Mouse (Mus musculus) forebrain, embryonic 11.5 days (tissue): ENCODE measurements around the gene Tmem39b. TPM values are rescaled to one million over a fixed set of nuclear protein-coding genes. Genes with fewer than 3 reads are reported as not detected.
A peak's percentile ranks its signal among the peaks of the same experiment; 100 is the strongest.

Source experiments
- ATAC-seq: fragments of 200-750 bp; cut with Nextera tagmentation; replicated peaks from 2 replicates; pipeline ENCODE4 v1.8.0; 2017; ENCODE audit warnings: moderate TSS enrichment; ENCODE audit not compliant: low FRiP score
- DNase-seq: peaks from one replicate; pipeline ENCODE4 v3.0.0-alpha.2; 2017; ENCODE audit warnings: low spot score
- H3K27ac ChIP-seq: fragments of 300-500 bp; sonication (generic); 2 replicates; pipeline ENCODE4 v1.5.1; 2014; ENCODE audit warnings: low read depth, low read length
- H3K27me3 ChIP-seq: fragments of 300-500 bp; sonication (generic); 2 replicates; pipeline ENCODE4 v1.6.1; 2014; ENCODE audit warnings: mild to moderate bottlenecking, low read length, mixed read lengths; ENCODE audit not compliant: control insufficient read depth, insufficient read depth
- H3K36me3 ChIP-seq: fragments of 300-500 bp; sonication (generic); 2 replicates; pipeline ENCODE4 v1.6.1; 2014; ENCODE audit warnings: mild to moderate bottlenecking, low read length, moderate library complexity, mixed read lengths; ENCODE audit not compliant: control insufficient read depth, insufficient read depth
- H3K4me1 ChIP-seq: fragments of 300-500 bp; sonication (generic); replicated peaks from 2 replicates; pipeline ENCODE4 v1.6.1; 2014; ENCODE audit warnings: low read length, mixed read lengths; ENCODE audit not compliant: control insufficient read depth, insufficient read depth
- H3K4me2 ChIP-seq: fragments of 300-500 bp; sonication (generic); 2 replicates; pipeline ENCODE4 v1.6.1; 2014; ENCODE audit warnings: low read depth, mild to moderate bottlenecking, low read length, moderate library complexity, mixed read lengths; ENCODE audit not compliant: severe bottlenecking
- H3K4me3 ChIP-seq: fragments of 300-500 bp; sonication (generic); 2 replicates; pipeline ENCODE4 v1.5.1; 2014; ENCODE audit warnings: low read depth, low read length
- H3K9ac ChIP-seq: fragments of 300-500 bp; sonication (generic); 2 replicates; pipeline ENCODE4 v1.6.1; 2014; ENCODE audit warnings: low read length
- H3K9me3 ChIP-seq: fragments of 300-500 bp; sonication (generic); 2 replicates; pipeline ENCODE4 v1.6.1; 2016; ENCODE audit warnings: low read length, mixed read lengths; ENCODE audit not compliant: control insufficient read depth
- WGBS: fragments of 180-500 bp; shearing (Covaris S2); extraction: QIAGEN DNeasy Blood & Tissue Kit; methylation state at CpG from one replicate; pipeline ENCODE4 v1.1.7; 2014; 5-methylcytosine and 5-hydroxymethylcytosine counted together
- polyA plus RNA-seq: library from polyadenylated mRNA; unstranded; fragments of >200 nt; fragmentation: Nextera tagmentation; extraction: Ambion mirVana; gene quantifications from 2 replicates; pipeline ENCODE4 v1.2.1, GENCODE M21; 2014

The Tmem39b gene
- 50.0 and 53.2 TPM in 2 replicates for polyA plus RNA-seq

GRCm38 (mm10) chr4:129696158-129696985 is at the start of gene Tmem39b:
Tmem39b (minus strand) TSS chr4:129696838.
- H3K9ac ChIP-seq = peak within 1 kb of the TSS; percentile 75
- peaks cover 7% of the 10 kb centered on the region; the same call in 1 of the 2 replicates for H3K36me3 ChIP-seq
- under 1% methylated on average over 56 of the region's 57 CpGs for WGBS
- peak within 1 kb of the TSS; percentile 95 for H3K27ac ChIP-seq
- peak within 1 kb of the TSS; percentile 68 for H3K4me3 ChIP-seq
- DNase-seq (peak; percentile 96), ATAC-seq (peak; percentile 91)
- H3K4me1 ChIP-seq = no peaks in the 10 kb centered on the region; the same call in 1 of the 2 replicates
- peak within 1 kb of the TSS; percentile 50 for H3K4me2 ChIP-seq
- H3K27me3 ChIP-seq = no peaks in the 10 kb centered on the region
- H3K9me3 ChIP-seq = no peaks in the 10 kb centered on the region

- Histone ChIP-seq H3K4me1 (peaks cover 2% of the 10 kb centered on the region; the same call in 1 of the 2 replicates), H3K9me3 (no peaks in the 10 kb centered on the region), H3K4me3 (no peak overlapping the region), H3K9ac (no peak overlapping the region), H3K4me2 (no peak overlapping the region), H3K27ac (no peak overlapping the region), H3K36me3 (no peaks in the 10 kb centered on the region), H3K27me3 (no peaks in the 10 kb centered on the region)
- 87% methylated on average over 1 of the region's 1 CpGs for WGBS
- ATAC-seq = no peak
- no peak for DNase-seq
Measured at GRCm38 (mm10) chr4:129746106-129746505, 49.5 kb upstream of the Tmem39b start.

- H3K27ac ChIP-seq = peak overlapping the region; percentile 99
- H3K9me3 ChIP-seq = no peaks in the 10 kb centered on the region
- H3K4me3 ChIP-seq = peak overlapping the region; percentile 100; the same call in 1 of the 2 replicates
- H3K27me3 ChIP-seq = no peaks in the 10 kb centered on the region
- DNase-seq (no peak), ATAC-seq (no peak)
- H3K4me2 ChIP-seq = peak overlapping the region; percentile 59; the same call in 1 of the 2 replicates
- no peaks in the 10 kb centered on the region for H3K36me3 ChIP-seq
- peaks cover 5% of the 10 kb centered on the region; the same call in 1 of the 2 replicates for H3K4me1 ChIP-seq
- WGBS = 46% methylated on average over 2 of the region's 2 CpGs
- peak overlapping the region; percentile 87 for H3K9ac ChIP-seq
Measured at GRCm38 (mm10) chr4:129743494-129743893, 46.9 kb upstream of the Tmem39b start.

GRCm38 (mm10) chr4:129743010-129743390 is 46.4 kb upstream of the Tmem39b start:
- Histone ChIP-seq H3K4me2 (peak overlapping the region; percentile 59), H3K36me3 (no peaks in the 10 kb centered on the region), H3K4me3 (peak overlapping the region; percentile 100), H3K9ac (peak overlapping the region; percentile 87), H3K27ac (peak overlapping the region; percentile 99), H3K4me1 (peaks cover 5% of the 10 kb centered on the region; the same call in 1 of the 2 replicates), H3K27me3 (no peaks in the 10 kb centered on the region), H3K9me3 (no peaks in the 10 kb centered on the region)
- DNase-seq (no peak), ATAC-seq (no peak)
- 5% methylated on average over 7 of the region's 7 CpGs for WGBS

GRCm38 (mm10) chr4:129742232-129743009 is 45.8 kb upstream of the Tmem39b start, which contains the start of gene Khdrbs1:
Khdrbs1 (minus strand) TSS chr4:129742303.
- peak; percentile 94 for ATAC-seq
- no peaks in the 10 kb centered on the region for H3K9me3 ChIP-seq
- H3K9ac ChIP-seq = peak within 1 kb of the TSS; percentile 99
- H3K4me1 ChIP-seq = peaks cover 5% of the 10 kb centered on the region; the same call in 1 of the 2 replicates
- under 1% methylated on average over 67 of the region's 76 CpGs for WGBS
- peak within 1 kb of the TSS; percentile 59 for H3K4me2 ChIP-seq
- no peaks in the 10 kb centered on the region for H3K27me3 ChIP-seq
- no peaks in the 10 kb centered on the region for H3K36me3 ChIP-seq
- H3K4me3 ChIP-seq = peak within 1 kb of the TSS; percentile 100
- DNase-seq = peak; percentile 99
- H3K27ac ChIP-seq = peak within 1 kb of the TSS; percentile 99

- H3K9me3 ChIP-seq = no peaks in the 10 kb centered on the region
- WGBS = under 1% methylated on average over 30 of the region's 34 CpGs
- H3K4me1 ChIP-seq = peaks cover 5% of the 10 kb centered on the region; the same call in 1 of the 2 replicates
- ATAC-seq = no peak
- H3K9ac ChIP-seq = peak overlapping the region; percentile 99
- peak overlapping the region; percentile 92 for H3K27ac ChIP-seq
- no peak for DNase-seq
- H3K36me3 ChIP-seq = no peaks in the 10 kb centered on the region
- H3K27me3 ChIP-seq = no peaks in the 10 kb centered on the region
- H3K4me2 ChIP-seq = peak overlapping the region; percentile 59; the same call in 1 of the 2 replicates
- H3K4me3 ChIP-seq = peak overlapping the region; percentile 100
Measured at GRCm38 (mm10) chr4:129741974-129742231, 45.3 kb upstream of the Tmem39b start.

GRCm38 (mm10) chr4:129741251-129741973 is 44.8 kb upstream of the Tmem39b start:
- peak overlapping the region; percentile 100 for H3K4me3 ChIP-seq
- peak; percentile 74 for DNase-seq
- peak overlapping the region; percentile 59 for H3K4me2 ChIP-seq
- peaks cover 5% of the 10 kb centered on the region; the same call in 1 of the 2 replicates for H3K4me1 ChIP-seq
- no peaks in the 10 kb centered on the region for H3K36me3 ChIP-seq
- no peaks in the 10 kb centered on the region for H3K9me3 ChIP-seq
- H3K9ac ChIP-seq = peak overlapping the region; percentile 99
- ATAC-seq = peak; percentile 48
- H3K27me3 ChIP-seq = no peaks in the 10 kb centered on the region
- under 1% methylated on average over 62 of the region's 62 CpGs for WGBS
- H3K27ac ChIP-seq = peak overlapping the region; percentile 92

GRCm38 (mm10) chr4:129739111-129739645 is 42.5 kb upstream of the Tmem39b start:
- H3K4me2 ChIP-seq = no peak overlapping the region; the same call in 1 of the 2 replicates
- H3K36me3 ChIP-seq = no peaks in the 10 kb centered on the region; the same call in 1 of the 2 replicates
- H3K4me1 ChIP-seq = peaks cover 5% of the 10 kb centered on the region; the same call in 1 of the 2 replicates
- H3K27me3 ChIP-seq = no peaks in the 10 kb centered on the region
- H3K27ac ChIP-seq = no peak overlapping the region
- WGBS = 89% methylated on average over 4 of the region's 4 CpGs
- no peak overlapping the region for H3K4me3 ChIP-seq
- H3K9ac ChIP-seq = no peak overlapping the region
- DNase-seq (no peak), ATAC-seq (no peak)
- H3K9me3 ChIP-seq = no peaks in the 10 kb centered on the region
